8 mouse cellular contexts compared by ENCODE assay signal in genomic region chr16:91224481-91225232, GRCm38 (mm10). TPM values are rescaled to one million over a fixed set of nuclear protein-coding genes. Genes with fewer than 3 reads are reported as not detected.
DNase-seq lines count a peak whose midpoint lies in the region; ATAC-seq and TF ChIP-seq lines count a peak whose summit lies in the region.

No protein-coding gene starts in this region.

- 1% methylated on average over 26 of the region's 26 CpGs for WGBS in kidney, postnatal 0 days
- WGBS in kidney, adult 2 months: 2% methylated on average over 26 of the region's 26 CpGs
- WGBS in embryonic facial prominence, embryonic 15.5 days: 1% methylated on average over 26 of the region's 26 CpGs
- 2% methylated on average over 26 of the region's 26 CpGs for WGBS in limb, embryonic 14.5 days
- 2% methylated on average over 26 of the region's 26 CpGs for WGBS in stomach, embryonic 14.5 days

- no peak for DNase-seq in kidney, postnatal 0 days (ENCODE audit: low spot score)
- no peak for DNase-seq in kidney, adult 2 months
- peak; percentile 63 for DNase-seq in ZHBTc4 (ENCODE audit: low read depth, low spot score)
- no peak for DNase-seq in limb, embryonic 14.5 days (ENCODE audit: low spot score)
- DNase-seq in gastrocnemius, postnatal 4 days (ENCODE audit: low spot score in 2 of 2): no peak
- DNase-seq in ovary, postnatal 10 days (ENCODE audit: low spot score): no peak

- peak overlapping the region; percentile 41 for H3K4me2 ChIP-seq in kidney, postnatal 0 days (ENCODE audit: low read length)
- H3K4me2 ChIP-seq in embryonic facial prominence, embryonic 15.5 days (replicated peaks): peak overlapping the region; percentile 43
- H3K4me2 ChIP-seq in limb, embryonic 14.5 days (replicated peaks; ENCODE audit: low read depth, low read length, severe bottlenecking): peak overlapping the region; percentile 43
- peak overlapping the region; percentile 37 for H3K4me2 ChIP-seq in stomach, embryonic 14.5 days (replicated peaks; ENCODE audit: low read depth, low read length)

- peak overlapping the region; percentile 23 for H3K4me3 ChIP-seq in kidney, postnatal 0 days (replicated peaks; ENCODE audit: low read depth, low read length)
- no peak overlapping the region for H3K4me3 ChIP-seq in kidney, adult 2 months (ENCODE audit: insufficient read depth, low read depth, low read length)
- peak overlapping the region; percentile 32 for H3K4me3 ChIP-seq in embryonic facial prominence, embryonic 15.5 days (replicated peaks)
- peak overlapping the region; percentile 30 for H3K4me3 ChIP-seq in limb, embryonic 14.5 days (replicated peaks; ENCODE audit: low read length)
- peak overlapping the region; percentile 13; the same call in 1 of the 2 replicates for H3K4me3 ChIP-seq in stomach, embryonic 14.5 days (ENCODE audit: low read depth, low read length)

- TF ChIP-seq CTCF in kidney, postnatal 0 days (IDR thresholded peaks at IDR 0.05; ENCODE audit: low read depth): peak; percentile 27; the same call in 1 of the 2 replicates
- TF ChIP-seq CTCF in kidney, adult 2 months (conservative IDR thresholded peaks at IDR 0.05; ENCODE audit: insufficient read depth, insufficient read length, low read depth, low read length): no peak; the same call in 1 of the 2 replicates

- H3K9me3 ChIP-seq in kidney, postnatal 0 days (replicated peaks; ENCODE audit: low read length): no peaks in the 10 kb centered on the region
- no peaks in the 10 kb centered on the region for H3K9me3 ChIP-seq in embryonic facial prominence, embryonic 15.5 days (replicated peaks)
- H3K9me3 ChIP-seq in limb, embryonic 14.5 days (ENCODE audit: control insufficient read depth, low read length): no peaks in the 10 kb centered on the region
- H3K9me3 ChIP-seq in stomach, embryonic 14.5 days (ENCODE audit: control insufficient read depth, low read depth, low read length): no peaks in the 10 kb centered on the region

- ATAC-seq in kidney, postnatal 0 days (replicated peaks; ENCODE audit: low FRiP score, low read depth): no peak
- ATAC-seq in embryonic facial prominence, embryonic 15.5 days (ENCODE audit: insufficient number of reproducible peaks, low FRiP score, low TSS enrichment, low read depth): no peak
- no peak for ATAC-seq in limb, embryonic 14.5 days (ENCODE audit: low FRiP score, low read depth)
- no peak for ATAC-seq in stomach, embryonic 14.5 days (ENCODE audit: insufficient number of reproducible peaks, insufficient read depth, low FRiP score, low read depth)

- peaks cover 96% of the 10 kb centered on the region for H3K27me3 ChIP-seq in kidney, postnatal 0 days (ENCODE audit: insufficient read depth, low read length)
- H3K27me3 ChIP-seq in kidney, adult 2 months (replicated peaks; ENCODE audit: control insufficient read depth, insufficient read depth, low read length): peaks cover 16% of the 10 kb centered on the region
- H3K27me3 ChIP-seq in embryonic facial prominence, embryonic 15.5 days: peaks cover 100% of the 10 kb centered on the region
- peaks cover 99% of the 10 kb centered on the region for H3K27me3 ChIP-seq in limb, embryonic 14.5 days (ENCODE audit: control insufficient read depth, insufficient read depth, low read length)
- peaks cover 95% of the 10 kb centered on the region for H3K27me3 ChIP-seq in stomach, embryonic 14.5 days (ENCODE audit: control insufficient read depth, insufficient read depth, low read length)

- no peak overlapping the region for H3K27ac ChIP-seq in kidney, postnatal 0 days
- H3K27ac ChIP-seq in kidney, adult 2 months (ENCODE audit: insufficient read depth, low read depth, low read length): no peak overlapping the region
- no peak overlapping the region for H3K27ac ChIP-seq in embryonic facial prominence, embryonic 15.5 days (replicated peaks)
- no peak overlapping the region for H3K27ac ChIP-seq in limb, embryonic 14.5 days (replicated peaks; ENCODE audit: low read depth, low read length)
- H3K27ac ChIP-seq in stomach, embryonic 14.5 days (ENCODE audit: low read length): no peak overlapping the region

- no peaks in the 10 kb centered on the region; the same call in 1 of the 2 replicates for H3K4me1 ChIP-seq in kidney, postnatal 0 days (replicated peaks; ENCODE audit: insufficient read depth, low read length)
- H3K4me1 ChIP-seq in kidney, adult 2 months (ENCODE audit: control insufficient read depth, insufficient read depth, low read length): no peaks in the 10 kb centered on the region
- H3K4me1 ChIP-seq in embryonic facial prominence, embryonic 15.5 days: peaks cover 55% of the 10 kb centered on the region
- peaks cover 10% of the 10 kb centered on the region for H3K4me1 ChIP-seq in limb, embryonic 14.5 days (ENCODE audit: control insufficient read depth, insufficient read depth, low read length)
- 0 out of 2 replicates have a peak, but pooled peaks cover 11% of the 10 kb centered on the region for H3K4me1 ChIP-seq in stomach, embryonic 14.5 days (ENCODE audit: control insufficient read depth, insufficient read depth, low read length)

- H3K36me3 ChIP-seq in kidney, postnatal 0 days (ENCODE audit: insufficient read depth, low read length): no peaks in the 10 kb centered on the region
- H3K36me3 ChIP-seq in kidney, adult 2 months (ENCODE audit: control insufficient read depth, insufficient read depth, low read length): no peaks in the 10 kb centered on the region
- no peaks in the 10 kb centered on the region for H3K36me3 ChIP-seq in embryonic facial prominence, embryonic 15.5 days
- no peaks in the 10 kb centered on the region for H3K36me3 ChIP-seq in limb, embryonic 14.5 days (ENCODE audit: control insufficient read depth, insufficient read depth, low read length)
- H3K36me3 ChIP-seq in stomach, embryonic 14.5 days (ENCODE audit: control insufficient read depth, insufficient read depth, low read length): no peaks in the 10 kb centered on the region

- no peak overlapping the region for H3K9ac ChIP-seq in kidney, postnatal 0 days (ENCODE audit: low read depth, low read length)
- H3K9ac ChIP-seq in embryonic facial prominence, embryonic 15.5 days: no peak overlapping the region
- H3K9ac ChIP-seq in limb, embryonic 14.5 days (ENCODE audit: low read depth, low read length, severe bottlenecking): no peak overlapping the region
- no peak overlapping the region for H3K9ac ChIP-seq in stomach, embryonic 14.5 days (replicated peaks; ENCODE audit: low read depth, low read length)

- TF ChIP-seq POLR2A in kidney, adult 2 months (IDR thresholded peaks at IDR 0.05; ENCODE audit: low read depth, low read length): no peak
- no peak for TF ChIP-seq POLR2A in limb, embryonic 14.5 days (IDR thresholded peaks at IDR 0.05; ENCODE audit: borderline replicate concordance, extremely low read depth, insufficient read depth, insufficient read length)

RNA-seq across cellular contexts. Expression of gene Olig2, which starts 0.6 kb away (rescaled TPM):
- not detected in 2 replicates for polyA plus RNA-seq in kidney, postnatal 0 days (2015; fragmentation: Nextera tagmentation; extraction: Ambion mirVana)
- polyA plus RNA-seq in kidney, adult 2 months (2012; rRNA removed): 0.03 TPM in 1 of 2 replicates, not detected in the other
- 1.4 and 3.2 TPM in 2 replicates for polyA plus RNA-seq in embryonic facial prominence, embryonic 15.5 days (2015; fragmentation: Nextera tagmentation; extraction: Ambion mirVana)
- polyA plus RNA-seq in limb, embryonic 14.5 days (2012; rRNA removed): 0.06 TPM in 2 replicates
- not detected in 2 replicates for polyA plus RNA-seq in limb, embryonic 14.5 days (2014; fragmentation: Nextera tagmentation; extraction: Ambion mirVana)
- polyA plus RNA-seq in stomach, embryonic 14.5 days (2014; fragmentation: Nextera tagmentation; extraction: Ambion mirVana): not detected in 2 replicates
- total RNA-seq in gastrocnemius, postnatal 4 days (2021): not detected

RNA-seq across cellular contexts. Expression of gene Olig1, which starts 44.9 kb away (rescaled TPM):
- polyA plus RNA-seq in kidney, postnatal 0 days (2015; fragmentation: Nextera tagmentation; extraction: Ambion mirVana): 0.14 and 0.15 TPM in 2 replicates
- polyA plus RNA-seq in kidney, adult 2 months (2012; rRNA removed): 0.17 and 0.23 TPM in 2 replicates
- polyA plus RNA-seq in embryonic facial prominence, embryonic 15.5 days (2015; fragmentation: Nextera tagmentation; extraction: Ambion mirVana): 3.8 and 6.4 TPM in 2 replicates
- 0.08 and 0.09 TPM in 2 replicates for polyA plus RNA-seq in limb, embryonic 14.5 days (2012; rRNA removed)
- polyA plus RNA-seq in limb, embryonic 14.5 days (2014; fragmentation: Nextera tagmentation; extraction: Ambion mirVana): 0.11 TPM in 1 of 2 replicates, not detected in the other
- 0.11 TPM in 1 of 2 replicates, not detected in the other for polyA plus RNA-seq in stomach, embryonic 14.5 days (2014; fragmentation: Nextera tagmentation; extraction: Ambion mirVana)
- total RNA-seq in gastrocnemius, postnatal 4 days (2021): under 1 TPM in 1 of 2 experiments, not detected in 1; 0.25 TPM
